Mouse (Mus musculus) small intestine, adult 2 months (tissue): ENCODE data around the gene Sytl3.

Experiments
- CTCF ChIP-seq: fragments of 200-500 bp; IDR thresholded peaks from 2 replicates; pipeline ENCODE4 v1.5.1; 2012; ENCODE audit warnings: low read depth, mild to moderate bottlenecking, control low read depth, inconsistent platforms, low read length, moderate library complexity, mixed read lengths; ENCODE audit not compliant: insufficient replicate concordance, insufficient read length; ENCODE audit errors: extremely low read depth
- POLR2A ChIP-seq: fragments of 200-500 bp; IDR thresholded peaks from 2 replicates; pipeline ENCODE4 v1.6.1; 2012; ENCODE audit warnings: low read depth, mild to moderate bottlenecking, control low read depth, inconsistent platforms, low read length, moderate library complexity

GRCm38 (mm10) chr17:6734746-6735441 is 76.0 kb downstream of the Sytl3 start:
- no peak for TF ChIP-seq CTCF
- no peak for TF ChIP-seq POLR2A
